In genomic region chr17:31826669-31827068, GRCm38 (mm10) we compare ENCODE assay signal across 10 mouse cellular contexts. TPM values are rescaled to one million over a fixed set of nuclear protein-coding genes. Genes with fewer than 3 reads are reported as not detected.
DNase-seq lines count a peak whose midpoint lies in the region; ATAC-seq lines count a peak whose summit lies in the region.
"Had no signal": no experiment of that assay in that cellular context is flagged by ENCODE, and none has a peak within 500 bp of the region (broad histone marks: within the 10 kb centered on the region; RNA-seq: fewer than 3 reads in every experiment).

No protein-coding gene starts in this region.

- DNase-seq in hindbrain, embryonic 14.5 days (ENCODE audit: low spot score): no peak
- DNase-seq in adrenal gland, postnatal 14 days: peak; percentile 88
- DNase-seq in heart, postnatal 4 days: peak; percentile 80
- peak; percentile 70 for DNase-seq in lung, postnatal 25 days (ENCODE audit: low spot score)
- DNase-seq in midbrain, embryonic 10.5 days (ENCODE audit: low spot score): no peak

- H3K4me2 ChIP-seq in hindbrain, embryonic 13.5 days: no peak overlapping the region
- H3K4me2 ChIP-seq in hindbrain, embryonic 14.5 days (replicated peaks): no peak overlapping the region
- H3K4me2 ChIP-seq in liver, embryonic 12.5 days: no peak overlapping the region
- no peak overlapping the region for H3K4me2 ChIP-seq in hindbrain, embryonic 16.5 days (ENCODE audit: low read length)

- H3K4me3 ChIP-seq in hindbrain, embryonic 13.5 days: no peak overlapping the region
- H3K4me3 ChIP-seq in hindbrain, embryonic 14.5 days (replicated peaks; ENCODE audit: low read length): no peak overlapping the region
- H3K4me3 ChIP-seq in liver, embryonic 12.5 days: no peak overlapping the region
- no peak overlapping the region for H3K4me3 ChIP-seq in hindbrain, embryonic 16.5 days (ENCODE audit: low read length)
- no peak overlapping the region for H3K4me3 ChIP-seq in midbrain, embryonic 10.5 days
- H3K4me3 ChIP-seq: erythroblast, embryonic 14.5 days had no signal

- 0 out of 2 replicates have a peak, but pooled peaks have one; percentile 22 for ATAC-seq in hindbrain, embryonic 13.5 days (ENCODE audit: low FRiP score)
- ATAC-seq in hindbrain, embryonic 14.5 days (ENCODE audit: low FRiP score): no peak
- ATAC-seq in liver, embryonic 12.5 days: no peak
- no peak for ATAC-seq in hindbrain, embryonic 16.5 days

- peak overlapping the region; percentile 35; the same call in 1 of the 2 replicates for H3K27ac ChIP-seq in hindbrain, embryonic 13.5 days
- no peak overlapping the region for H3K27ac ChIP-seq in hindbrain, embryonic 14.5 days
- H3K27ac ChIP-seq in liver, embryonic 12.5 days: no peak overlapping the region
- no peak overlapping the region for H3K27ac ChIP-seq in hindbrain, embryonic 16.5 days (ENCODE audit: low read depth, low read length)
- H3K27ac ChIP-seq in midbrain, embryonic 10.5 days (replicated peaks): no peak overlapping the region

- H3K9me3 ChIP-seq in hindbrain, embryonic 13.5 days: no peaks in the 10 kb centered on the region
- H3K9me3 ChIP-seq in hindbrain, embryonic 14.5 days (ENCODE audit: control insufficient read depth, low read length): no peaks in the 10 kb centered on the region
- no peaks in the 10 kb centered on the region for H3K9me3 ChIP-seq in liver, embryonic 12.5 days (replicated peaks)
- H3K9me3 ChIP-seq in hindbrain, embryonic 16.5 days (ENCODE audit: control insufficient read depth, low read length): no peaks in the 10 kb centered on the region
- no peaks in the 10 kb centered on the region for H3K9me3 ChIP-seq in midbrain, embryonic 10.5 days (replicated peaks)
- H3K9me3 ChIP-seq: G1E had no signal

- H3K36me3 ChIP-seq in hindbrain, embryonic 13.5 days: no peaks in the 10 kb centered on the region
- no peaks in the 10 kb centered on the region for H3K36me3 ChIP-seq in hindbrain, embryonic 14.5 days (replicated peaks; ENCODE audit: control insufficient read depth, insufficient read depth)
- no peaks in the 10 kb centered on the region for H3K36me3 ChIP-seq in liver, embryonic 12.5 days
- H3K36me3 ChIP-seq in hindbrain, embryonic 16.5 days (ENCODE audit: control insufficient read depth, insufficient read depth, low read length): no peaks in the 10 kb centered on the region
- H3K36me3 ChIP-seq in midbrain, embryonic 10.5 days: no peaks in the 10 kb centered on the region
- H3K36me3 ChIP-seq: G1E had no signal

- 62% methylated on average over 6 of the region's 6 CpGs for WGBS in hindbrain, embryonic 13.5 days
- WGBS in hindbrain, embryonic 14.5 days: 44% methylated on average over 6 of the region's 6 CpGs
- 56% methylated on average over 6 of the region's 6 CpGs for WGBS in liver, embryonic 12.5 days (ENCODE audit: insufficient replicate concordance)
- WGBS in hindbrain, embryonic 16.5 days: 27% methylated on average over 6 of the region's 6 CpGs
- WGBS in midbrain, embryonic 10.5 days: 81% methylated on average over 6 of the region's 6 CpGs

- H3K9ac ChIP-seq in hindbrain, embryonic 13.5 days: no peak overlapping the region
- no peak overlapping the region for H3K9ac ChIP-seq in hindbrain, embryonic 14.5 days
- H3K9ac ChIP-seq in liver, embryonic 12.5 days: no peak overlapping the region
- no peak overlapping the region for H3K9ac ChIP-seq in hindbrain, embryonic 16.5 days (ENCODE audit: low read depth, low read length)

- H3K27me3 ChIP-seq in hindbrain, embryonic 13.5 days: no peaks in the 10 kb centered on the region
- H3K27me3 ChIP-seq in hindbrain, embryonic 14.5 days (ENCODE audit: control insufficient read depth, insufficient read depth, low read length): no peaks in the 10 kb centered on the region
- H3K27me3 ChIP-seq in liver, embryonic 12.5 days (replicated peaks): 0 out of 2 replicates have a peak, but pooled peaks cover 4% of the 10 kb centered on the region
- no peaks in the 10 kb centered on the region for H3K27me3 ChIP-seq in hindbrain, embryonic 16.5 days (replicated peaks; ENCODE audit: control insufficient read depth, insufficient read depth, low read length)
- no peaks in the 10 kb centered on the region for H3K27me3 ChIP-seq in midbrain, embryonic 10.5 days (ENCODE audit: low read depth, poor library complexity, severe bottlenecking)

- H3K4me1 ChIP-seq in hindbrain, embryonic 13.5 days (replicated peaks): peaks cover 27% of the 10 kb centered on the region
- peaks cover 7% of the 10 kb centered on the region for H3K4me1 ChIP-seq in hindbrain, embryonic 14.5 days (replicated peaks; ENCODE audit: control insufficient read depth, insufficient read depth, low read length)
- peaks cover 8% of the 10 kb centered on the region for H3K4me1 ChIP-seq in liver, embryonic 12.5 days
- peaks cover 10% of the 10 kb centered on the region; the same call in 1 of the 2 replicates for H3K4me1 ChIP-seq in hindbrain, embryonic 16.5 days (ENCODE audit: control insufficient read depth, insufficient read depth, low read depth, low read length)
- H3K4me1 ChIP-seq in midbrain, embryonic 10.5 days: peaks cover 8% of the 10 kb centered on the region

RNA-seq across cellular contexts. Expression of gene Sik1, which starts 28.9 kb away (rescaled TPM):
- 20.1 and 23.4 TPM in 2 replicates for polyA plus RNA-seq in hindbrain, embryonic 13.5 days (2015; fragmentation: Nextera tagmentation; extraction: Ambion mirVana)
- 17.0 and 20.5 TPM in 2 replicates for polyA plus RNA-seq in hindbrain, embryonic 14.5 days (2014; fragmentation: Nextera tagmentation; extraction: Ambion mirVana)
- 47.3 and 100 TPM in 2 replicates for total RNA-seq in adrenal gland, postnatal 14 days (2021)
- total RNA-seq in heart, postnatal 4 days (2021): 10 to 100 TPM; 74.3 to 79.7 TPM
- 5.9 and 7.0 TPM in 2 replicates for polyA plus RNA-seq in liver, embryonic 12.5 days (2016; fragmentation: Nextera tagmentation; extraction: Ambion mirVana)
- polyA plus RNA-seq in hindbrain, embryonic 16.5 days (2015; fragmentation: Nextera tagmentation; extraction: Ambion mirVana): 16.2 and 17.4 TPM in 2 replicates
- polyA plus RNA-seq in midbrain, embryonic 10.5 days (2016; fragmentation: Nextera tagmentation; extraction: Ambion mirVana): 9.2 TPM in 2 replicates

Comparison
In these comparisons a context has a peak if more than half of its experiments do, and no peak if none do; other contexts are left out.
1. DNase-seq: peak in adrenal gland, postnatal 14 days (single experiment), heart, postnatal 4 days (single experiment) and lung, postnatal 25 days (single experiment); none in hindbrain, embryonic 14.5 days (single experiment) and midbrain, embryonic 10.5 days (single experiment).